Mouse (Mus musculus) midbrain, embryonic 14.5 days (tissue): ENCODE measurements around the gene C3ar1. TPM values are rescaled to one million over a fixed set of nuclear protein-coding genes. Genes with fewer than 3 reads are reported as not detected.

Source experiments
- ATAC-seq: fragments of 200-750 bp; cut with Nextera tagmentation; 2 replicates; pipeline ENCODE4 v1.8.0; 2017; ENCODE audit warnings: moderate number of reproducible peaks, moderate library complexity; ENCODE audit not compliant: low FRiP score, low TSS enrichment
- DNase-seq: peaks from one replicate; pipeline ENCODE4 v3.0.0-alpha.2; 2015
- H3K27ac ChIP-seq: fragments of 300-500 bp; sonication (generic); replicated peaks from 2 replicates; pipeline ENCODE4 v1.5.1; 2014; ENCODE audit warnings: mild to moderate bottlenecking, low read depth, low read length, moderate library complexity
- H3K27me3 ChIP-seq: fragments of 300-500 bp; sonication (generic); 2 replicates; pipeline ENCODE4 v1.6.1; 2014; ENCODE audit warnings: low read length, control low read depth, mixed read lengths; ENCODE audit not compliant: control insufficient read depth, insufficient read depth
- H3K36me3 ChIP-seq: fragments of 300-500 bp; sonication (generic); 2 replicates; pipeline ENCODE4 v1.6.1; 2014; ENCODE audit warnings: low read length, control low read depth; ENCODE audit not compliant: control insufficient read depth, insufficient read depth
- H3K4me1 ChIP-seq: fragments of 300-500 bp; sonication (generic); 2 replicates; pipeline ENCODE4 v1.6.1; 2014; ENCODE audit warnings: mild to moderate bottlenecking, antibody characterized with exemption, low read length, control low read depth; ENCODE audit not compliant: control insufficient read depth, insufficient read depth
- H3K4me2 ChIP-seq: fragments of 300-500 bp; sonication (generic); 2 replicates; pipeline ENCODE4 v1.6.1; 2014; ENCODE audit warnings: mild to moderate bottlenecking, low read length, moderate library complexity
- H3K4me3 ChIP-seq: fragments of 300-500 bp; sonication (generic); replicated peaks from 2 replicates; pipeline ENCODE4 v1.5.1; 2014; ENCODE audit warnings: low read depth, low read length
- H3K9ac ChIP-seq: fragments of 300-500 bp; sonication (generic); replicated peaks from 2 replicates; pipeline ENCODE4 v1.6.1; 2014; ENCODE audit warnings: mild to moderate bottlenecking, low read length, moderate library complexity
- H3K9me3 ChIP-seq: fragments of 300-500 bp; sonication (generic); 2 replicates; pipeline ENCODE4 v1.6.1; 2016; ENCODE audit warnings: low read length, control low read depth, mixed read lengths; ENCODE audit not compliant: control insufficient read depth
- whole genome bisulfite sequencing: fragments of 180-500 bp; shearing (Covaris S2); extraction: QIAGEN DNeasy Blood & Tissue Kit; methylation state at CpG from one replicate; pipeline ENCODE4 v1.1.7; 2014; 5-methylcytosine and 5-hydroxymethylcytosine counted together
- polyA plus RNA-seq: library from polyadenylated mRNA; unstranded; fragments of >200 nt; fragmentation: Nextera tagmentation; extraction: Ambion mirVana; gene quantifications from 2 replicates; pipeline ENCODE4 v1.2.1, GENCODE M21; 2014

The C3ar1 gene
- 0.62 and 2.0 TPM in 2 replicates for polyA plus RNA-seq

DNA sequence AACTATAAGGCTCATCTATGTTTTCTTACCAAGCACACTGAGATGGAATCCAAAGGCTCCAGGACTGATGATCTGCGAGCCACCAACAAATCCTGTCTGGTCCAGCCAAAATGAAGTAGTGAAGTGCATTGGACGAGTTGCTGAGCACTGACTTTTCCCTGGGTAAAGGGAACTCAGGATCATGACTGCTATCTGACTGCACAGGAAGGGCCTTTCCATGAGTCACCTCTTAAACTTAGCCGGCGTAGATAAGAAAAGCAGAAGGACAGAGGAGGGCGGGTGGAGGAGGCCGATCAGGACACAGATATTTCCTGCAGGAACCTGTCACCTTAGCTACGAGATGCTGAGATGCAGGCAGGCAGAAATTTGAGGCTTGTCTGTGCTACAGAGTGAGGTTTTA, at the start of gene C3ar1:
C3ar1 (minus strand) TSS at position 207 of the 400 bp plus-strand sequence.
- WGBS: 90% methylated on average over 7 of the region's 7 CpGs
- ATAC-seq (no peak), DNase-seq (no peak)
- H3K9ac ChIP-seq: no peak within 1 kb of the TSS
- no peaks in the 10 kb centered on the region for H3K36me3 ChIP-seq
- no peaks in the 10 kb centered on the region for H3K27me3 ChIP-seq
- no peaks in the 10 kb centered on the region; the same call in none of the 2 replicates for H3K9me3 ChIP-seq
- no peak within 1 kb of the TSS for H3K27ac ChIP-seq
- no peak within 1 kb of the TSS for H3K4me2 ChIP-seq
- no peaks in the 10 kb centered on the region for H3K4me1 ChIP-seq
- H3K4me3 ChIP-seq: no peak within 1 kb of the TSS

DNA sequence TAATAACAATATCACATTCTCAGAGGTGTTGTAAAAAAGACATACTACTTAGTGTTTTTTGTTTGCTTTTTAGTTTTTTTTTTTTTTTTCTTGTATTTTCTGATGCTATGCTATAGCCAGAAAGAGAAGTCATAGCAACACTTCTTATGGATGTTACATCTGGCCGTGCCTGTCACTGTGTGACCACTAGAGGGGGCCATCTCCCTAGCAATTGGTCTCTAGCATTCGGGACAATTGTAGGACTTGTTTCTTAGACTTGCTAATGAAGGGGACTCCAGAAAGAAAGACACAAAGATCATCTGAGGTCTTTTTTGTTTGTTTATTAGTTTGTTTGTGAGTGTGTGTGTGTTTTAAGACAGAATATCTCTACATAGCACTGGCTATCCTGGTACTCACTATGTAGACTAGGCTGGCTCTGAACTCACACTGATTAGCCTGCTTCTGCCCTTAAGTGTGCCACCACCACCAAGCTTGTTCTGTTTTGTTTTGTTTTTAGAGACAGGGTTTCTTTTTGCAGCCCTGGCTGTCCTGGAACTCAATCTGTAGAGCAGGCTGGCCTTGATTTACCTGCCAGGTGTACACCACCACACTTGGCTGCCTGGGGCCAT, 36.6 kb upstream of the C3ar1 start:
- Histone ChIP-seq H3K9ac (no peak overlapping the region), H3K27me3 (no peaks in the 10 kb centered on the region), H3K4me1 (no peaks in the 10 kb centered on the region), H3K36me3 (peaks cover 37% of the 10 kb centered on the region), H3K9me3 (no peaks in the 10 kb centered on the region), H3K4me2 (no peak overlapping the region), H3K27ac (no peak overlapping the region), H3K4me3 (no peak overlapping the region)
- WGBS: 7% methylated on average over 2 of the region's 2 CpGs
- DNase-seq (peak; percentile 86), ATAC-seq (no peak)

DNA sequence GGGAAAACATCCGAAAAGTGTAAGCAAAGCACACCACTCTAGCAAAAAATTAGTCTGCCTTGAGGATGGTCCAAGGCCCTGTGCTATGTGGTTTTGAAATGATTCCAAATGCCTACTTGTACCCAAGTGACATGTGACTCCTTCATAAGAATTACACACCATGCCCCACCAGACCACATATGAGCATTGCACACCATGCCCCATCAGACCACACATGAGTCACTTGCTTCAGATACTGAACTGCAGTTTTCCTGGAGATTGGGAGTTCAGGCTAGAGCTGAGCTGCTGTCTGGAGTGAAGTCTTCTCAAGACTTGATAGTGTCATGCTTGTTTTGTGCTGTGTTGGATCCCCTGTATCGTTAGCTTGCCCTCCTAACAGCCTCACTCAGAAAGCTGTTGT, 33.6 kb upstream of the C3ar1 start:
- no peaks in the 10 kb centered on the region for H3K9me3 ChIP-seq
- no peak overlapping the region for H3K4me3 ChIP-seq
- no peak overlapping the region for H3K4me2 ChIP-seq
- no peak overlapping the region for H3K27ac ChIP-seq
- no peaks in the 10 kb centered on the region for H3K4me1 ChIP-seq
- no peak overlapping the region for H3K9ac ChIP-seq
- H3K27me3 ChIP-seq: no peaks in the 10 kb centered on the region
- ATAC-seq (no peak), DNase-seq (no peak)
- WGBS: 95% methylated on average over 2 of the region's 2 CpGs
- H3K36me3 ChIP-seq: peaks cover 64% of the 10 kb centered on the region

DNA sequence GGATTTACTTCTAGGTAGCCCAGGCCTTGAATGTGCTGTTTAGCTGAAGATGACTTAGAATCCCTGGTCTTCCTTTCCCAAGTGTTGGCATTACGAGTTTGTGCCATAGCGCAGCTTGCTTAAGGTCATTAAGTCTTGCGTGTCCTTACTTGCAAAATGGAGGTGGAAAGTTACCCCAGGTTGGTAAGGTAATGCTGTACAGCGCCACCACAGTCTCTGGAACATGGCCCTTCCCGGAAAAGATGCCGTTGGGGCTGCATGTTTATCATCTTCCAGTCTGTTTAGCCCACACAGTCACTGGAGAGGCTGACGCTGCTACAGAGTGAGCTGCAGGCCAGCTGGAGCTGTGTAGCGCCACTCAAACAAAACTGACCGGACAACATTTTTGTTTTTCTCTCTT, 27.6 kb upstream of the C3ar1 start:
- no peaks in the 10 kb centered on the region for H3K4me1 ChIP-seq
- DNase-seq (no peak), ATAC-seq (no peak)
- H3K4me3 ChIP-seq: no peak overlapping the region
- H3K4me2 ChIP-seq: no peak overlapping the region
- H3K9ac ChIP-seq: no peak overlapping the region
- no peaks in the 10 kb centered on the region for H3K27me3 ChIP-seq
- no peaks in the 10 kb centered on the region for H3K9me3 ChIP-seq
- H3K27ac ChIP-seq: no peak overlapping the region
- 96% methylated on average over 9 of the region's 9 CpGs for WGBS
- peaks cover 95% of the 10 kb centered on the region for H3K36me3 ChIP-seq

DNA sequence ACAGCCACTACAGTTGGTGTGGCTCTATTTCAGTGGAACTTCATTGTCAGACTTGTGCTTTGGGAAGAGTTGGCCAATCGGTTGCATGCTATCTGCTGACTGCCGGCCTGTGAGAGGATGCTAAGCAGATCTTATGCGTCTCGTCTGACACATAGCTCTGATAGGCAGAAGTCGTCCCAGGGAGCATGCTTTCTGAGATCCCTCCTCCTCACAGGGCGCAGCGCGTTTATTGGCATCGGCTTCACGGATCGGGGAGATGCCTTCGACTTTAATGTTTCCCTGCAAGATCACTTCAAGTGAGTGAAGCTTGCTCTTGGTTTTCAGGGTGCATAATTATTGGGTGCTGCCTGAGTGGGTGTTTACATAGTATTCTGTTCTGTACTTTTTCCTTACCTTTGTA, 25.3 kb upstream of the C3ar1 start:
- no peak overlapping the region for H3K9ac ChIP-seq
- 94% methylated on average over 12 of the region's 12 CpGs for WGBS
- H3K9me3 ChIP-seq: no peaks in the 10 kb centered on the region
- ATAC-seq (no peak), DNase-seq (no peak)
- peaks cover 84% of the 10 kb centered on the region for H3K36me3 ChIP-seq
- H3K4me3 ChIP-seq: no peak overlapping the region
- no peak overlapping the region for H3K4me2 ChIP-seq
- no peaks in the 10 kb centered on the region for H3K4me1 ChIP-seq
- no peaks in the 10 kb centered on the region for H3K27me3 ChIP-seq
- no peak overlapping the region for H3K27ac ChIP-seq

DNA sequence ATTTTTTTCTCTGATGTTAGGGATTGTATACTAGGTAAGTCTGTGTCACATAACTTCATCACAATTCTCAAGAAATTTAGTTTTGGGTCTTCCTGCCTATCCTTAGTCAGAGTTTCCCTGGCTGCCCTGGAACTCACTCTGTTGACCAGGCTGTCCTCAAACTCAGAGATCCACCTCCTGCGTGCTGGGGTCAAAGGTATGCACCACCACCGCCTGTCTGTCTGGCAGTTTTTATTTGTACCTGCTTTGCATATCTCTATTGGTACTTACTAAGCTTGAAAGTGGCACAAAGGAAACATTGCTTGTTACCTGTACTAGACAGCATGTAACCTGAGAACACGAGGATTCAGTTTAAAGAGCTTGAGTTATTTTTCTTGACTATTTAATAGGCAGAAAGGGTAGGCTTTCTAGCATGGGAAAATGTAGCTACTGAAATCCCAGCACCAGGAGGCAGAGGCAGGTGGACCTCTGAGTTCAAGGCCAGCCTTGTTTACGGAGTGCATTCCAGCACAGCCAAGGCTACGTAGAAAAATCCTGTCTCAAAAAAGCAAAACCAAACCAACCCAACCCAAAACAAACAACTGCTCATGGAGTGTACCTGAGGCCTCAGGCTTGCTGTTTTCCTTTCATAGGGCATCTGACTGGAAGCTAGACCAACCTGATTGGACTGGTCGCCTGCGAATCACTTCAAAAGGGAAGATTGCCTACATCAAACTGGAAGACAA, 24.0 kb upstream of the C3ar1 start:
- ATAC-seq (no peak), DNase-seq (no peak)
- no peak overlapping the region for H3K4me2 ChIP-seq
- H3K4me1 ChIP-seq: peaks cover 5% of the 10 kb centered on the region
- H3K9me3 ChIP-seq: no peaks in the 10 kb centered on the region
- H3K9ac ChIP-seq: no peak overlapping the region
- H3K27ac ChIP-seq: no peak overlapping the region
- no peaks in the 10 kb centered on the region for H3K27me3 ChIP-seq
- 91% methylated on average over 7 of the region's 7 CpGs for WGBS
- no peak overlapping the region for H3K4me3 ChIP-seq
- peaks cover 71% of the 10 kb centered on the region for H3K36me3 ChIP-seq

DNA sequence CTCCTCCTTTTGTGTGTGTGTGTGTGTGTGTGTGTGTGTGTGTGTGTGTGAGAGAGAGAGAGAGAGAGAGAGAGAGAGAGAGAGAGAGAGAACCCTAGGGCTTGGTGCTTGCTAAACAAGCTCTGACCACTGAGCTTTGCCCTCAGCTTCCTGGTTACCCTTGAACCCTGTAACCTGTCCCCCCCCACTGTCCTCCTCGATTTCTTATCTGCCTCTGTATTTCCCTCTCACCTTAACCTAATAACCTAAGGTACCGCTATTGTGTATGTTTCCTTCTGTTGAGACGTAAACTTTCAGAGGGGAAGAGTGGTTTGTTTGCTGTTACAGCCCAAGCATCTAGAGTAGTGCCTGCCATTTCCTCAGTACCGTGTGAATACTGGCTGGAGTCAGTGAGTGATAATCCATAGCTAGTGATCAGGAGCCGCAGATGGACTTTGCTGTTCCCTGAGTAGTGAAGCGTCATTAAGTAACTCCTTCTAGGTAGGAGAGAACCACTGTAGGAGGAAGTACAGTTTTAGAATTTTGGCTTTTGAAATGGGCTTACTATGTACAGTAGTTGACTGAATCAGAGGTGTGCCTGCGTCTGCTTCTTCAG, 23.3 kb upstream of the C3ar1 start:
- no peak for DNase-seq
- Histone ChIP-seq H3K9me3 (no peaks in the 10 kb centered on the region), H3K9ac (no peak overlapping the region), H3K27ac (no peak overlapping the region), H3K27me3 (no peaks in the 10 kb centered on the region), H3K4me3 (no peak overlapping the region), H3K4me1 (peaks cover 5% of the 10 kb centered on the region), H3K4me2 (no peak overlapping the region), H3K36me3 (peaks cover 64% of the 10 kb centered on the region)
- 95% methylated on average over 7 of the region's 7 CpGs for WGBS
- no peak for ATAC-seq

DNA sequence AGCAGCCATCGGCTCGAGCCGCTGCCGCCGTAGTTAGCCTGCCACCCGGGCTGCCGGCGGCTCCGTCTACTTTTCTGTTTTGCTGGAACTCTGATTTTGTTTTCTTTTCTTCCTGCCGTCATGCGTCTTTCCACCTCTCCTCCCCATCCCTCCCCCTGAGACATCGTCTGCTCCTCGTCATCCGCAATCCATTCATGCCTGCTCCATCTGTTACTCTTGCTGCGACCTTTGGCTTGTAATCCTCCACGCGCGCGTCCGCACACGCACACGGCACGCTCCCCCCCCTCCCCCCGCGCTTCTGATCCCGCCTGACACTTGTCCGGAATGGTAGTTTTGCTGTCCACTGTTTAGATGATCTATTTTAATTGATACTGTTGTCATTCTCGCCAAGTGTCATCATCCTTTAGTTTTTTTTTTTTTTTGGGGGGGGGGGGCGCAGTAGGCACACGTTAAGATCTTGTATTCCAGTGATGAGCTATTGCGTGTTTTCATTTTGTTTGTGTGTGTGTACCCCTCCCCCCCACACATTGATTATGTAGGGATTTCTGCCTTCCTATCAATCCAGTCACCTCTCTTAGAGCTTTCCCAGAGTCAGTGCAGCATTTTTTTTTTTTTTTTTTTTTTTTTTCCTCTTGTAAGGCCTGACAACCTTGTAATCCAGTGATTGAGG, 18.9 kb upstream of the C3ar1 start:
- ATAC-seq (peak; percentile 81), DNase-seq (peak; percentile 73)
- peaks cover 23% of the 10 kb centered on the region for H3K36me3 ChIP-seq
- H3K4me2 ChIP-seq: peak overlapping the region; percentile 67
- WGBS: under 1% methylated on average over 31 of the region's 31 CpGs
- peaks cover 5% of the 10 kb centered on the region for H3K4me1 ChIP-seq
- H3K9me3 ChIP-seq: no peaks in the 10 kb centered on the region
- H3K27ac ChIP-seq: peak overlapping the region; percentile 93
- H3K9ac ChIP-seq: peak overlapping the region; percentile 83
- H3K4me3 ChIP-seq: peak overlapping the region; percentile 86
- peaks cover 3% of the 10 kb centered on the region; the same call in 1 of the 2 replicates for H3K27me3 ChIP-seq
